Comparison of ENCODE assay signal across 11 mouse cellular contexts in the genomic region with DNA sequence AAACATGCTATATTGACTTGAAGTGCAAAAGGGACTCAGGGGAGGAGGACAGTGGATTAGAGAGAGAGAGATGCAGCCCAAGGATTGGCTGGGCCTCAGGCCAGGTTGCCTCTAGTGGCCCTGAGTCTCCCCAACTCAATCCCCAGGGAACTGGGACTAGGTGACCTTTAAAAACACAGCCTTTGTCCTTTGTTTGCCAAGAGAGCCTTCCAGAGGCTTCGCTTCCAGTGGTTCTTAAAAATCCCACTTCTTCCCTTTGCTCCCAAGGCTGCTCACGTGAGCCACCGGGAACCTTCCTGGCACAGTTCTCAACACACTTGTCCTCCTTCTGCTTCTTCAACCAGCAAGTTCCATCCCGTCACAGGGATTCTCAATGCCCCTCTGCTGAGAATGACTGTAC.
DNase-seq lines count a peak whose midpoint lies in the region; ATAC-seq and TF ChIP-seq lines count a peak whose summit lies in the region.
"Had no signal": no experiment of that assay in that cellular context is flagged by ENCODE, and none has a peak within 500 bp of the region (broad histone marks: within the 10 kb centered on the region; RNA-seq: fewer than 3 reads in every experiment).

No protein-coding gene starts in this region.

- H3K4me3 ChIP-seq in kidney, adult 2 months (ENCODE audit: insufficient read depth, low read depth, low read length) = no peak overlapping the region
- H3K4me3 ChIP-seq in CH12.LX (replicated peaks in 1 of 3; ENCODE audit: low read depth in 2 of 3, low read length in 2 of 3, poor library complexity in 1 of 3) = no peak overlapping the region
- peak overlapping the region; percentile 29; the same call in 1 of the 2 replicates for H3K4me3 ChIP-seq in E14TG2a.4 (replicated peaks; ENCODE audit: low read length)
- H3K4me3 ChIP-seq in hindbrain, embryonic 16.5 days (ENCODE audit: low read length) = no peak overlapping the region
- no peak overlapping the region for H3K4me3 ChIP-seq in intestine, embryonic 15.5 days (replicated peaks)
- H3K4me3 ChIP-seq: forebrain, embryonic 15.5 days; left cerebral cortex, adult 2 months; neural tube, embryonic 12.5 days had no signal

- no peak for TF ChIP-seq RAD21 in CH12.LX (IDR thresholded peaks at IDR 0.05; ENCODE audit: low read depth, low read length)

- no peak for TF ChIP-seq POLR2A in kidney, adult 2 months (IDR thresholded peaks at IDR 0.05; ENCODE audit: low read depth, low read length)
- no peak for TF ChIP-seq POLR2A in CH12.LX (IDR thresholded peaks at IDR 0.05; ENCODE audit: low read depth, low read length)

- H3K9me3 ChIP-seq in CH12.LX (replicated peaks; ENCODE audit: low read length) = no peaks in the 10 kb centered on the region
- no peaks in the 10 kb centered on the region for H3K9me3 ChIP-seq in E14TG2a.4 (ENCODE audit: low read length)
- H3K9me3 ChIP-seq in hindbrain, embryonic 16.5 days (ENCODE audit: control insufficient read depth, low read length) = no peaks in the 10 kb centered on the region
- no peaks in the 10 kb centered on the region for H3K9me3 ChIP-seq in intestine, embryonic 15.5 days
- H3K9me3 ChIP-seq: forebrain, embryonic 15.5 days; neural tube, embryonic 12.5 days had no signal

- H3K27me3 ChIP-seq in kidney, adult 2 months (replicated peaks; ENCODE audit: control insufficient read depth, insufficient read depth, low read length) = no peaks in the 10 kb centered on the region
- H3K27me3 ChIP-seq in CH12.LX (replicated peaks) = no peaks in the 10 kb centered on the region
- H3K27me3 ChIP-seq in E14TG2a.4 (ENCODE audit: insufficient read depth, low read length) = no peaks in the 10 kb centered on the region
- no peaks in the 10 kb centered on the region for H3K27me3 ChIP-seq in hindbrain, embryonic 16.5 days (replicated peaks; ENCODE audit: control insufficient read depth, insufficient read depth, low read length)
- H3K27me3 ChIP-seq in intestine, embryonic 15.5 days (replicated peaks) = no peaks in the 10 kb centered on the region
- H3K27me3 ChIP-seq: forebrain, embryonic 15.5 days; neural tube, embryonic 12.5 days had no signal

- no peak for TF ChIP-seq EP300 in CH12.LX (IDR thresholded peaks at IDR 0.05; ENCODE audit: low read length)

- H3K27ac ChIP-seq in kidney, adult 2 months (ENCODE audit: insufficient read depth, low read depth, low read length) = peak overlapping the region; percentile 18; the same call in 1 of the 2 replicates
- H3K27ac ChIP-seq in CH12.LX (ENCODE audit: insufficient read depth, low read depth) = peak overlapping the region; percentile 74; the same call in 1 of the 2 replicates
- 0 out of 2 replicates have a peak overlapping the region, but pooled peaks have one; percentile 4 for H3K27ac ChIP-seq in hindbrain, embryonic 16.5 days (ENCODE audit: low read depth, low read length)
- H3K27ac ChIP-seq in intestine, embryonic 15.5 days = no peak overlapping the region
- H3K27ac ChIP-seq: forebrain, embryonic 15.5 days; neural tube, embryonic 12.5 days had no signal

- H3K79me2 ChIP-seq in CH12.LX (replicated peaks; ENCODE audit: control insufficient read depth, extremely low read depth, insufficient read depth, poor library complexity, severe bottlenecking) = no peaks in the 10 kb centered on the region; the same call in 1 of the 2 replicates

- WGBS in kidney, adult 2 months = 32% methylated on average over 4 of the region's 4 CpGs
- 67% methylated on average over 4 of the region's 4 CpGs for WGBS in hindbrain, embryonic 16.5 days
- 83% methylated on average over 4 of the region's 4 CpGs for WGBS in intestine, embryonic 15.5 days

- H3K4me1 ChIP-seq in kidney, adult 2 months (ENCODE audit: control insufficient read depth, insufficient read depth, low read length) = peaks cover 48% of the 10 kb centered on the region
- H3K4me1 ChIP-seq in CH12.LX (ENCODE audit: control insufficient read depth in 1 of 2, insufficient read depth in 2 of 2) (peaks cover 45 to 76% of the 10 kb centered on the region in 2 experiments), E14TG2a.4 (replicated peaks; ENCODE audit: low read depth, low read length) (peaks cover 93% of the 10 kb centered on the region)
- H3K4me1 ChIP-seq in hindbrain, embryonic 16.5 days (ENCODE audit: control insufficient read depth, insufficient read depth, low read depth, low read length) = peaks cover 46% of the 10 kb centered on the region
- peaks cover 61% of the 10 kb centered on the region for H3K4me1 ChIP-seq in intestine, embryonic 15.5 days (replicated peaks)

- H3K9ac ChIP-seq in CH12.LX (ENCODE audit: insufficient read depth, low read depth) = no peak overlapping the region
- no peak overlapping the region for H3K9ac ChIP-seq in hindbrain, embryonic 16.5 days (ENCODE audit: low read depth, low read length)
- no peak overlapping the region for H3K9ac ChIP-seq in intestine, embryonic 15.5 days
- H3K9ac ChIP-seq: forebrain, embryonic 15.5 days; neural tube, embryonic 12.5 days had no signal

- in situ Hi-C loops in CH12.LX (cut with MboI; ENCODE audit: low pct_ligation_motif_present, low pct_unique_long_range_greater_than_20kb, low sequenced_read_pairs) = loop anchor here (5.0 to 10.0 kb wide), 3 partner anchors 34 to 264 kb away; no protein-coding TSS in a partner anchor

- DNase-seq in kidney, adult 2 months = peak; percentile 69
- DNase-seq in kidney, adult 11 months = no peak
- DNase-seq in CH12.LX (ENCODE audit: extremely low read depth) = no peak
- no peak for DNase-seq in left cerebral cortex, adult 8-10 months (ENCODE audit: low spot score in 2 of 2)
- DNase-seq: lung, postnatal 14 days had no signal

- H3K36me3 ChIP-seq in kidney, adult 2 months (ENCODE audit: control insufficient read depth, insufficient read depth, low read length) = no peaks in the 10 kb centered on the region
- H3K36me3 ChIP-seq in CH12.LX (replicated peaks in 1 of 2; ENCODE audit: control insufficient read depth in 1 of 2, insufficient read depth in 1 of 2, low read length in 1 of 2) (peaks cover 9 to 36% of the 10 kb centered on the region in 2 experiments), E14TG2a.4 (ENCODE audit: insufficient read depth, low read length) (peaks cover 13% of the 10 kb centered on the region; the same call in 1 of the 2 replicates)
- no peaks in the 10 kb centered on the region for H3K36me3 ChIP-seq in hindbrain, embryonic 16.5 days (ENCODE audit: control insufficient read depth, insufficient read depth, low read length)
- H3K36me3 ChIP-seq in intestine, embryonic 15.5 days = no peaks in the 10 kb centered on the region
- H3K36me3 ChIP-seq: forebrain, embryonic 15.5 days; neural tube, embryonic 12.5 days had no signal

- no peak for TF ChIP-seq CTCF in kidney, adult 2 months (conservative IDR thresholded peaks at IDR 0.05; ENCODE audit: insufficient read depth, insufficient read length, low read depth, low read length)
- TF ChIP-seq CTCF in CH12.LX (conservative IDR thresholded peaks at IDR 0.05 in 1 of 2, IDR thresholded peaks at IDR 0.05 in 1 of 2; ENCODE audit: low read depth in 2 of 2, low read length in 2 of 2) (no peak), E14TG2a.4 (conservative IDR thresholded peaks at IDR 0.05; ENCODE audit: low read length) (no peak)

- dilution Hi-C loops in CH12.LX (cut with MboI; ENCODE audit: extremely low pct_ligation_motif_present, extremely low pct_unique_long_range_greater_than_20kb, low sequenced_read_pairs) = no loop called here

- no peak overlapping the region for H3K4me2 ChIP-seq in CH12.LX (ENCODE audit: insufficient read depth, low read depth, poor library complexity, severe bottlenecking)
- no peak overlapping the region for H3K4me2 ChIP-seq in hindbrain, embryonic 16.5 days (ENCODE audit: low read length)
- no peak overlapping the region for H3K4me2 ChIP-seq in intestine, embryonic 15.5 days (replicated peaks)
- H3K4me2 ChIP-seq: forebrain, embryonic 15.5 days; neural tube, embryonic 12.5 days had no signal

- ATAC-seq in hindbrain, embryonic 16.5 days = no peak
- ATAC-seq in intestine, embryonic 15.5 days = no peak
- ATAC-seq: forebrain, embryonic 15.5 days had no signal

TF ChIP-seq in CH12.LX, 34 proteins besides CTCF, POLR2A, EP300 and RAD21:
- TF ChIP-seq POLR2AphosphoS2 (IDR thresholded peaks at IDR 0.05; ENCODE audit: low read depth, low read length) (no peak), MEF2A (IDR thresholded peaks at IDR 0.05; ENCODE audit: borderline replicate concordance, low read depth, low read length) (no peak), ETS1 (conservative IDR thresholded peaks at IDR 0.05; ENCODE audit: low read depth, low read length) (no peak), MAZ (IDR thresholded peaks at IDR 0.05; ENCODE audit: low read depth, low read length) (no peak), GABPA (IDR thresholded peaks at IDR 0.05; ENCODE audit: insufficient replicate concordance, low read depth, low read length) (no peak), MAFK (IDR thresholded peaks at IDR 0.05; ENCODE audit: insufficient replicate concordance, low read length) (no peak), JUN (IDR thresholded peaks at IDR 0.05; ENCODE audit: insufficient read depth, low read depth, low read length) (no peak), MAX (IDR thresholded peaks at IDR 0.05; ENCODE audit: low read length) (no peak), ZKSCAN1 (IDR thresholded peaks at IDR 0.05; ENCODE audit: borderline replicate concordance, low read depth, low read length) (no peak), IRF4 (IDR thresholded peaks at IDR 0.05; ENCODE audit: low read depth, low read length) (no peak), HCFC1 (IDR thresholded peaks at IDR 0.05; ENCODE audit: low read depth, low read length) (no peak), NRF1 (IDR thresholded peaks at IDR 0.05; ENCODE audit: low read depth, low read length) (no peak), ZMIZ1 (IDR thresholded peaks at IDR 0.05; ENCODE audit: low read depth, low read length) (no peak), TBP (conservative IDR thresholded peaks at IDR 0.05; ENCODE audit: low read depth, low read length) (no peak)
